Mouse (Mus musculus) stomach, postnatal 0 days (tissue): ENCODE measurements at regions not wholly inside any gene's neighbourhood (a gene's known extent, or its start where the extent isn't known, plus 50 kb on each side); places are given as distances from the start of the nearest gene placed in this dataset.

ENCODE experiments used
- CTCF ChIP-seq: IDR thresholded peaks from 2 replicates; pipeline ENCODE4 v1.5.1; 2016; ENCODE audit warnings: antibody characterized with exemption, low read depth, mild to moderate bottlenecking, moderate library complexity
- EP300 ChIP-seq: optimal IDR thresholded peaks from 2 replicates; pipeline ENCODE3; 2016; ENCODE audit warnings: antibody characterized with exemption

GRCm38 (mm10) chr9:84517064-84517463 lies 592.1 kb downstream of the Bckdhb start:
- TF ChIP-seq CTCF (no peak), EP300 (no peak)
